Mouse (Mus musculus) CH12.LX (cell line): ENCODE measurements at regions not wholly inside any gene's neighbourhood (a gene's known extent, or its start where the extent isn't known, plus 50 kb on each side); places are given as distances from the start of the nearest gene placed in this dataset.

ENCODE experiments used
- BHLHE40 ChIP-seq: IDR thresholded peaks from 2 replicates; pipeline ENCODE4 v1.6.1; 2011; ENCODE audit warnings: mild to moderate bottlenecking, low read depth, low read length, improper control_type of control experiment
- CTCF ChIP-seq, 2 experiments: IDR thresholded peaks in 1 of 2; conservative IDR thresholded peaks in 1 of 2; 2 replicates each; pipeline ENCODE4 v1.5.1; 2011 to 2012; ENCODE audit warnings: low read depth in 2 of 2, low read length in 2 of 2, improper control_type of control experiment in 1 of 2, inconsistent platforms in 1 of 2, mild to moderate bottlenecking in 1 of 2, moderate library complexity in 1 of 2
- ELF1 ChIP-seq: IDR thresholded peaks from 2 replicates; pipeline ENCODE4 v1.6.1; 2014; ENCODE audit warnings: low read depth, mild to moderate bottlenecking, inconsistent platforms, low read length, improper control_type of control experiment
- JUND ChIP-seq: conservative IDR thresholded peaks from 2 replicates; pipeline ENCODE4 v1.6.1; 2011; ENCODE audit warnings: low read depth, low read length, improper control_type of control experiment
- KAT2A ChIP-seq: IDR thresholded peaks from 2 replicates; pipeline ENCODE4 v1.6.1; 2012; ENCODE audit warnings: low read length, improper control_type of control experiment, inconsistent platforms; ENCODE audit not compliant: insufficient replicate concordance
- MAX ChIP-seq: IDR thresholded peaks from 2 replicates; pipeline ENCODE4 v1.6.1; 2011; ENCODE audit warnings: low read length, improper control_type of control experiment
- NELFE ChIP-seq: IDR thresholded peaks from 2 replicates; pipeline ENCODE4 v1.6.1; 2011; ENCODE audit warnings: low read depth, low read length, improper control_type of control experiment
- POLR2A ChIP-seq: IDR thresholded peaks from 2 replicates; pipeline ENCODE4 v1.6.1; 2011; ENCODE audit warnings: low read depth, mild to moderate bottlenecking, improper control_type of control experiment, low read length
- RAD21 ChIP-seq: IDR thresholded peaks from 2 replicates; pipeline ENCODE4 v1.6.1; 2011; ENCODE audit warnings: low read depth, mild to moderate bottlenecking, low read length, improper control_type of control experiment, moderate library complexity
- RCOR1 ChIP-seq: conservative IDR thresholded peaks from 2 replicates; pipeline ENCODE4 v1.6.1; 2012; ENCODE audit warnings: low read depth, mild to moderate bottlenecking, inconsistent platforms, low read length, improper control_type of control experiment
- ZC3H11A ChIP-seq: IDR thresholded peaks from 2 replicates; pipeline ENCODE4 v1.6.1; 2012; ENCODE audit warnings: low read depth, mild to moderate bottlenecking, inconsistent platforms, low read length, improper control_type of control experiment
- ZMIZ1 ChIP-seq: IDR thresholded peaks from 2 replicates; pipeline ENCODE4 v1.6.1; 2012; ENCODE audit warnings: low read depth, mild to moderate bottlenecking, inconsistent platforms, low read length, improper control_type of control experiment

DNA sequence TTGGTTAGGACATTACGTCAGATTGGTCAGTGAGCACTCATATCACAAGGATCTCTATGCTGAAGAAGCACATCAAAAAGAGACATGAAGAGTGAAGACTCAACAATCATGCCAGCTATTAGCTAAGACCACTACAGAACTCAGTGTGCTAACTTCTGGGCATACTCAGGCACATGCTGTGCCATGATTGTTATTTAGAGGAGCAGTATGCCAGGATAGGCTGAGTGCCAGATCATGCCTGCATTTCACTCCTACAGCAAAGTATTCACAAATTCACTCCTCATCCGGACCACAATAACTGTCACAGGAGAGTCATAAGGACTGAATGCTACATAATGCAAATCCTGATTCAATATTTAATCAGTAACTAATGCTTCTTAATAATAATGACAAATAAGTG, 355.8 kb downstream of the Mdfic start:
- TF ChIP-seq RCOR1: no peak
- no peak for TF ChIP-seq NELFE
- TF ChIP-seq KAT2A: no peak
- TF ChIP-seq POLR2A: no peak
- TF ChIP-seq RAD21: no peak
- no peak for TF ChIP-seq CTCF (conservative IDR thresholded peaks at IDR 0.05 in 1 of 2, IDR thresholded peaks at IDR 0.05 in 1 of 2; ENCODE audit: low read depth in 2 of 2, low read length in 2 of 2)
- TF ChIP-seq ZMIZ1: no peak
- no peak for TF ChIP-seq MAX
- no peak for TF ChIP-seq ELF1
- TF ChIP-seq ZC3H11A: no peak
- TF ChIP-seq JUND: no peak
- TF ChIP-seq BHLHE40: no peak
